Mouse (Mus musculus) hindbrain, postnatal 0 days (tissue): ENCODE measurements around the gene Dennd1b. TPM values are rescaled to one million over a fixed set of nuclear protein-coding genes. Genes with fewer than 3 reads are reported as not detected.

ENCODE experiments used
- ATAC-seq: fragments of 200-750 bp; cut with Nextera tagmentation; 2 replicates; pipeline ENCODE4 v1.8.0; 2017; ENCODE audit warnings: mild to moderate bottlenecking, moderate TSS enrichment, moderate library complexity
- DNase-seq: peaks from one replicate; pipeline ENCODE4 v3.0.0-alpha.2; 2015; ENCODE audit warnings: low spot score
- H3K27ac ChIP-seq: fragments of 300-500 bp; sonication (generic); 2 replicates; pipeline ENCODE4 v1.5.1; 2014; ENCODE audit warnings: mild to moderate bottlenecking
- H3K27me3 ChIP-seq: fragments of 300-500 bp; sonication (generic); 2 replicates; pipeline ENCODE4 v1.6.1; 2014; ENCODE audit warnings: low read length, mixed read lengths; ENCODE audit not compliant: insufficient read depth
- H3K36me3 ChIP-seq: fragments of 300-500 bp; sonication (generic); 2 replicates; pipeline ENCODE4 v1.6.1; 2014; ENCODE audit warnings: low read length, mixed read lengths; ENCODE audit not compliant: insufficient read depth
- H3K4me1 ChIP-seq: fragments of 300-500 bp; sonication (generic); 2 replicates; pipeline ENCODE4 v1.6.1; 2014; ENCODE audit warnings: antibody characterized with exemption, low read length, mixed read lengths; ENCODE audit not compliant: insufficient read depth
- H3K4me2 ChIP-seq: fragments of 300-500 bp; sonication (generic); 2 replicates; pipeline ENCODE4 v1.6.1; 2014; ENCODE audit warnings: low read depth, mild to moderate bottlenecking, low read length, moderate library complexity, mixed read lengths
- H3K4me3 ChIP-seq: fragments of 300-500 bp; sonication (generic); 2 replicates; pipeline ENCODE4 v1.5.1; 2014; ENCODE audit warnings: low read length
- H3K9ac ChIP-seq: fragments of 300-500 bp; sonication (generic); replicated peaks from 2 replicates; pipeline ENCODE4 v1.6.1; 2014; ENCODE audit warnings: mild to moderate bottlenecking, low read length, moderate library complexity, mixed read lengths
- H3K9me3 ChIP-seq: fragments of 300-500 bp; sonication (generic); 2 replicates; pipeline ENCODE4 v1.6.1; 2016; ENCODE audit warnings: low read length, mixed read lengths
- CTCF ChIP-seq: IDR thresholded peaks from 2 replicates; pipeline ENCODE4 v1.5.1; 2016; ENCODE audit warnings: antibody characterized with exemption, control low read depth, low read depth
- WGBS: fragments of 180-500 bp; shearing (Covaris S2); extraction: QIAGEN DNeasy Blood & Tissue Kit; methylation state at CpG from one replicate; pipeline ENCODE4 v1.1.7; 2014; 5-methylcytosine and 5-hydroxymethylcytosine counted together
- polyA plus RNA-seq: library from polyadenylated mRNA; unstranded; fragments of >200 nt; fragmentation: Nextera tagmentation; extraction: Ambion mirVana; gene quantifications from 2 replicates; pipeline ENCODE4 v1.2.1, GENCODE M21; 2015
- total RNA-seq: library from RNA; depleted of rRNA; stranded (reverse); fragments of >200 nt; gene quantifications from 2 replicates; pipeline ENCODE4 v1.2.3, GENCODE M21; 2014

Dennd1b gene
- total and polyA plus RNA-seq, 2 experiments from 2014 or later, result 8.3 to 30.9 TPM

DNA sequence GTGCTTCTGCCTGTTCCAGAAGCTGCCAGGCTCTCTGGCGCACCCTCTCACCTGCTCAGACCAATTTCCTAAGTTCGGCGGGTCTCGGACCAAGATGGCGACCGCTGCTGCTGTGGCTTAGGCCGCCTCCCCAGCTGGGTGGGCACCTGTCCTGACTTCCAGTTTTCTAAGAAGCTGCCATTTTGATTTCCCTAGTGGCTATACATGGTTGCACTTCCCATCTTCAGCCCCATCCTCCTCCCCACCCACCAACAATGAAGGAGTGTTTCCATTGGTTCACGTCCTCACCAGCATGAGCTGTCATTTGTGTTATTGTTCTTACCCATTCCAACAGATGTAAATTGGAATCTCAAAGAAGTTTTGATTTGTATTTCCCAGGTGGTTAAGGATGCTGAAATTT is 159.4 kb downstream of the Dennd1b start:
- no peaks in the 10 kb centered on the region for H3K36me3 ChIP-seq
- H3K9me3 ChIP-seq, result no peaks in the 10 kb centered on the region
- H3K4me1 ChIP-seq, result no peaks in the 10 kb centered on the region
- TF ChIP-seq CTCF, result no peak
- no peak overlapping the region for H3K4me3 ChIP-seq
- no peak overlapping the region for H3K27ac ChIP-seq
- no peak for ATAC-seq
- H3K27me3 ChIP-seq, result no peaks in the 10 kb centered on the region
- no peak overlapping the region for H3K9ac ChIP-seq
- H3K4me2 ChIP-seq, result no peak overlapping the region
- 93% methylated on average over 8 of the region's 8 CpGs for WGBS
- DNase-seq, result no peak

DNA sequence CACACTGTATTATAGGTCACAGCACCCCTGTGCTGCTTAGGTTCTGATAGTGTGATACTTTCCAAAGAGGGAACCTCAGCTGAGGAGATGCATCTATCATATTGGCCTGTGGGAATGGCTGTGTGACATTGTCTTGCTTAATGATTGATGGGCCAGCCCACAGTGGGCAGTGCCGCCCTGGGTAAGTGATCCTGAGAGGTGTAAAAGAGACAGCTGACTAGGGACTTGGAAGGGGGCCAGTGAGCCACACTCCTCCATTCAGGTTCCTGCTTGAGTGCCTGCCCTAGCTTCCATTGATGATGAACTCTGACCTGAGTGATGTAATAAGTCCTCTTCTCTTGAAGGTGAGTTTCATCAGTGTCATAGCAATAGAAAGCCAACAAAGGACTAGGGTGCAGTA is 176.4 kb downstream of the Dennd1b start:
- ATAC-seq (no peak), DNase-seq (no peak)
- peaks cover 8% of the 10 kb centered on the region; the same call in 1 of the 2 replicates for H3K36me3 ChIP-seq
- H3K9ac ChIP-seq, result no peak overlapping the region
- H3K4me2 ChIP-seq, result no peak overlapping the region
- H3K4me3 ChIP-seq, result no peak overlapping the region
- H3K9me3 ChIP-seq, result no peaks in the 10 kb centered on the region
- no peak overlapping the region for H3K27ac ChIP-seq
- WGBS, result 48% methylated on average over 1 of the region's 1 CpGs
- no peaks in the 10 kb centered on the region for H3K4me1 ChIP-seq
- H3K27me3 ChIP-seq, result no peaks in the 10 kb centered on the region
- TF ChIP-seq CTCF, result no peak

DNA sequence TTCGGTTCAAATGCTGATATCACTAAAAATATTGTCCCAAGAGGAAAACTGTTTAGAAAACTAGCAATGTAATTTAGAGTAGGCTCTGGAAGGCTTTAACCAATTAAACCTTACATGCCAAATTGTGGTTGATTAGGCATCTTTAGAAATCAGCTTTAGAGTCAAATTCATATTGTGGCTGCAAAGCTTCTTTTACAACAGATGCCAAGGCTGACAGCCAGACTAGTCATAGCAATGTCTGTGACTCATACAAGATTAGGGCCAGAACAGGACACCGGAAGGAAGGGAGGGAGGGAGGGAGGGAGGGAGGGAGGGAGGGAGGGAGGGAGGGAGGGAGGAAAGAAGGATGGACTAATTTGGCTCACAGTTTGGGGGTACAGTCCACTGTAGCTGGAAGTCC is 182.3 kb downstream of the Dennd1b start:
- Histone ChIP-seq H3K27ac (no peak overlapping the region), H3K36me3 (peaks cover 8% of the 10 kb centered on the region; the same call in 1 of the 2 replicates), H3K4me3 (no peak overlapping the region), H3K9me3 (no peaks in the 10 kb centered on the region), H3K27me3 (no peaks in the 10 kb centered on the region), H3K9ac (no peak overlapping the region), H3K4me2 (no peak overlapping the region), H3K4me1 (no peaks in the 10 kb centered on the region)
- no peak for TF ChIP-seq CTCF
- ATAC-seq (no peak), DNase-seq (no peak)
- WGBS, result 98% methylated on average over 1 of the region's 2 CpGs

DNA sequence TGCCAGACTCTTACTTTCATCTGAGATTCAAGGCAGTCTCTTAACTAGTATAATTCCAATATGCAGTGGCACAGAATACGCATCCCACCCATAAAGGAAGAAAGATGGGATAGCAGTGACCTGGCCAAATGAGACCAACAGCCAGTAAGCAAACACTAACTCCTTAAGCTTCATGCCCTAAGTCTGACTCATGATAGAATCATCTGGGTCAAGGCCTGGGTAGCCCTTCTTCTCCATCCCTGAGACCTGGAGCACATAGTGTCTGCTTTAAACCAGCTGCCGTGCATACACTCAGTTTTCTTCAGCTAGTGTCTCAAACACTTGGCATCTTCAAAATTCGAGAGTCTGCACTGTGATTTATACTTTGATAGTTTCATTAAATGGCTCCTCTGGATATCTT is 183.1 kb downstream of the Dennd1b start:
- Histone ChIP-seq H3K4me2 (no peak overlapping the region), H3K27me3 (no peaks in the 10 kb centered on the region), H3K9me3 (no peaks in the 10 kb centered on the region), H3K36me3 (peaks cover 8% of the 10 kb centered on the region; the same call in 1 of the 2 replicates), H3K4me3 (no peak overlapping the region), H3K9ac (no peak overlapping the region), H3K4me1 (no peaks in the 10 kb centered on the region), H3K27ac (no peak overlapping the region)
- 92% methylated on average over 3 of the region's 3 CpGs for WGBS
- ATAC-seq (no peak), DNase-seq (no peak)
- no peak for TF ChIP-seq CTCF

DNA sequence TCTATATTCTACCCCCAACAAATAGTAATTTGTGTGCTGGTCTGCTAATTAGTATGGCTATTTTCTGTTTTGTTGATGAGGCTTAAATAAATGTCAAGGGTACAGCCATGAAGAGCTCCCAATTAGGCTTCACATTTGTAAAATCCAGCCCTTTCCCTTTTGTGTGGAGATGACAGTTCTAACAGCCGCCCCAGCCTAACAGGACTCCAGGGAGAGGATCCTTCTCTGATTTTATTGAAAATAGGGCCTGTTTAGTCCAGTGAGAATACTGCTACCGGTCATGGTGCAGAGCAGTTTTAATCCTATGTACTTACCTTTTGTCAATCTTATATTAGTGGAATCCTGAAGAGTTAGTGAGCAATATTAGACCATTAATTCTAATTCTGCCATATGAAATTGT is 189.8 kb downstream of the Dennd1b start:
- DNase-seq (no peak), ATAC-seq (no peak)
- WGBS, result 60% methylated on average over 2 of the region's 2 CpGs
- no peaks in the 10 kb centered on the region for H3K27me3 ChIP-seq
- H3K9ac ChIP-seq, result no peak overlapping the region
- no peak overlapping the region for H3K4me2 ChIP-seq
- TF ChIP-seq CTCF, result no peak
- H3K4me1 ChIP-seq, result no peaks in the 10 kb centered on the region
- H3K36me3 ChIP-seq, result no peaks in the 10 kb centered on the region
- no peaks in the 10 kb centered on the region for H3K9me3 ChIP-seq
- no peak overlapping the region for H3K27ac ChIP-seq
- H3K4me3 ChIP-seq, result no peak overlapping the region

DNA sequence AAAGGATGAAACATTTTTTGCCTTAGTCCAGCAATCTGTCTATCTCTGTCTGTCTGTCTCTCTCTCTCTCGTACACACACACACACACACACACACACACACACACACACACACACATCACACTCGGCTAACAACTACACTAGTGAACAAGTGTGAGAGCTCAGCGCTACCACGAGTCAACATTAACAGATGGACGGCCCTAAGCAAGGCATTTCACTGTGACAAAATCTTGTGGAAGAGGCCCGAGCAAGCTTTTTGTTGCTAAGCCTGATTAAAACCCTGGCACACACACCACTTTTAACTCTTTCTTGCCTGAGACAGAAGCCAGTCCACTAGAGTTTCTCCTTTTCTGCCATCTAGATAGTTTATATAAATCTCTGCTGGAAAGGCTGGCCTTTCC is 190.3 kb downstream of the Dennd1b start:
- 27% methylated on average over 6 of the region's 6 CpGs for WGBS
- H3K4me1 ChIP-seq, result no peaks in the 10 kb centered on the region
- no peaks in the 10 kb centered on the region for H3K36me3 ChIP-seq
- DNase-seq, result peak; percentile 18
- H3K4me3 ChIP-seq, result no peak overlapping the region
- no peaks in the 10 kb centered on the region for H3K27me3 ChIP-seq
- H3K27ac ChIP-seq, result no peak overlapping the region
- no peak for ATAC-seq
- H3K9me3 ChIP-seq, result no peaks in the 10 kb centered on the region
- no peak for TF ChIP-seq CTCF
- no peak overlapping the region for H3K4me2 ChIP-seq
- no peak overlapping the region for H3K9ac ChIP-seq

DNA sequence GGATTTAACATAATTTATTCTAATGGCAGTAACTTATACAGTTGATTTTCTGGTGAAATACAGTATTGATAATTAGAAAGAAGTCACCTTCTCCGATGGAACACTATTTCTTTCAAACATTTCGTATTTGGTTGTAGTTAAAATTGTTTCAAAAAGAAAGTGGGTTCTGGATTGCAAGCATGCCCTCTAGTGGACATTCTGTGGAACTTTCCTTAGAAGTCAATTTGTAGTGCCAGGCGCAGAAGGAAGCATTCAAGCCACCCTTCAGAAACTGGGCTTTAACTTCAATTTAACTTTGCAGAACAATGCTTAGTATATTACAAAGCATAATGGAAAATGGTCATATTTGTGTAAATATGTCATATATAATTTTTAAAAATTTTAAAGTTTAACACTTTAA is 193.2 kb downstream of the Dennd1b start:
- no peak for ATAC-seq
- Histone ChIP-seq H3K27ac (no peak overlapping the region), H3K4me3 (no peak overlapping the region), H3K4me1 (no peaks in the 10 kb centered on the region), H3K9me3 (no peaks in the 10 kb centered on the region), H3K36me3 (peaks cover 5% of the 10 kb centered on the region; the same call in 1 of the 2 replicates), H3K27me3 (no peaks in the 10 kb centered on the region), H3K4me2 (no peak overlapping the region), H3K9ac (no peak overlapping the region)
- WGBS, result 12% methylated on average over 3 of the region's 3 CpGs
- peak; percentile 85 for TF ChIP-seq CTCF
- peak; percentile 72 for DNase-seq
